Mouse (Mus musculus): ENCODE results near the gene Sirpb1c. TPM values are rescaled to one million over a fixed set of nuclear protein-coding genes. Genes with fewer than 3 reads are reported as not detected.

Sirpb1c gene
- polyA plus RNA-seq (2014; fragmentation: Illumina TruSeq; extraction: RNeasy Lipid Tissue Mini Kit (QIAGEN cat#74804); ENCODE audit: low read depth, low replicate concordance): not detected

DNA sequence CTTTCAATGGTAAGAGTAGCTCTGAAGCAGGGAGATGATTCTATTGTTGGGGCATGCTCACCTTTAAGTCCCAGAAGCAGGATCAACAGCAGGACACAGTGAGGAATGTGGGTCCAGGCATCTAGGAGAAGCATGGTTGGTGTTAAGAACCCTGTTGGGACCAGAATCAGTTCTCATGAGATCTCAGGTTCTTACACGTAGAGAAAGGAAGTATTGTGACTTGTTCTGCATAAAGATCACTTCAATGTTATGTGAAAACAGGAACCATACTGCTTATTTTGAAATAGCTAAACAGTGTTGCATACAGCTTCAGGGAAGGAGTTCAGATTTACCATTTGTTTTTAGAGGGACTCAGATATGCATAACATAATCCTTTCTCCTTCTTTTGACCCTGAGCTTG is at the start of gene Sirpb1c:
TSS of gene Sirpb1c (minus strand) at position 249 of the 400 bp plus-strand sequence.

Other genes starting within 250 kb of the Sirpb1c start
- gene Gm5150, start 157.9 kb upstream of the Sirpb1c start, polyA plus RNA-seq (2014; fragmentation: Illumina TruSeq; extraction: RNeasy Lipid Tissue Mini Kit (QIAGEN cat#74804); ENCODE audit: low read depth, low replicate concordance): not detected

Measured in kidney, adult 10 weeks (tissue).